Mouse (Mus musculus) forebrain, embryonic 16.5 days (tissue): ENCODE measurements around the gene Zfhx2. TPM values are rescaled to one million over a fixed set of nuclear protein-coding genes. Genes with fewer than 3 reads are reported as not detected.

Experiments
- ATAC-seq: fragments of 200-750 bp; cut with Nextera tagmentation; 2 replicates; pipeline ENCODE4 v1.8.0; 2017; ENCODE audit warnings: mild to moderate bottlenecking, moderate library complexity
- H3K27ac ChIP-seq: fragments of 300-500 bp; sonication (generic); 2 replicates; pipeline ENCODE4 v1.5.1; 2014; ENCODE audit warnings: low read length, control low read depth
- H3K27me3 ChIP-seq: fragments of 300-500 bp; sonication (generic); replicated peaks from 2 replicates; pipeline ENCODE4 v1.6.1; 2014; ENCODE audit warnings: low read length; ENCODE audit not compliant: control insufficient read depth, insufficient read depth
- H3K36me3 ChIP-seq: fragments of 300-500 bp; sonication (generic); 2 replicates; pipeline ENCODE4 v1.6.1; 2014; ENCODE audit not compliant: control insufficient read depth, insufficient read depth
- H3K4me1 ChIP-seq: fragments of 300-500 bp; sonication (generic); replicated peaks from 2 replicates; pipeline ENCODE4 v1.6.1; 2014; ENCODE audit warnings: low read length; ENCODE audit not compliant: control insufficient read depth, insufficient read depth
- H3K4me2 ChIP-seq: fragments of 300-500 bp; sonication (generic); 2 replicates; pipeline ENCODE4 v1.6.1; 2014; ENCODE audit warnings: mild to moderate bottlenecking, low read length, control low read depth
- H3K4me3 ChIP-seq: fragments of 300-500 bp; sonication (generic); replicated peaks from 2 replicates; pipeline ENCODE4 v1.5.1; 2014; ENCODE audit warnings: mild to moderate bottlenecking, low read length, control low read depth
- H3K9ac ChIP-seq: fragments of 300-500 bp; sonication (generic); replicated peaks from 2 replicates; pipeline ENCODE4 v1.6.1; 2014; ENCODE audit warnings: low read depth, low read length, control low read depth
- H3K9me3 ChIP-seq: fragments of 300-500 bp; sonication (generic); 2 replicates; pipeline ENCODE4 v1.6.1; 2016; ENCODE audit warnings: low read length; ENCODE audit not compliant: control insufficient read depth
- WGBS: fragments of 180-500 bp; shearing (Covaris S2); extraction: QIAGEN DNeasy Blood & Tissue Kit; methylation state at CpG from one replicate; pipeline ENCODE4 v1.1.7; 2014; 5-methylcytosine and 5-hydroxymethylcytosine counted together
- polyA plus RNA-seq: library from polyadenylated mRNA; unstranded; fragments of >200 nt; fragmentation: Nextera tagmentation; extraction: Ambion mirVana; gene quantifications from 2 replicates; pipeline ENCODE4 v1.2.1, GENCODE M21; 2015

Zfhx2 gene
- polyA plus RNA-seq, 1 experiment from 2014 or later = 32.9 TPM

GRCm38 (mm10) chr14:55098067-55098466 is 5.9 kb upstream of the Zfhx2 start:
- Histone ChIP-seq H3K4me3 (no peak overlapping the region), H3K9ac (no peak overlapping the region), H3K27me3 (no peaks in the 10 kb centered on the region), H3K4me2 (no peak overlapping the region), H3K36me3 (no peaks in the 10 kb centered on the region), H3K9me3 (no peaks in the 10 kb centered on the region), H3K27ac (no peak overlapping the region), H3K4me1 (peaks cover 28% of the 10 kb centered on the region)
- 51% methylated on average over 4 of the region's 4 CpGs for whole genome bisulfite sequencing
- 0 out of 2 replicates have a peak, but pooled peaks have one; percentile 5 for ATAC-seq

GRCm38 (mm10) chr14:55097646-55098045 is 5.5 kb upstream of the Zfhx2 start:
- 65% methylated on average over 10 of the region's 10 CpGs for WGBS
- Histone ChIP-seq H3K9ac (no peak overlapping the region), H3K27ac (no peak overlapping the region), H3K36me3 (no peaks in the 10 kb centered on the region), H3K4me3 (no peak overlapping the region), H3K4me1 (peaks cover 28% of the 10 kb centered on the region), H3K27me3 (no peaks in the 10 kb centered on the region), H3K9me3 (no peaks in the 10 kb centered on the region), H3K4me2 (no peak overlapping the region)
- ATAC-seq = no peak

DNA sequence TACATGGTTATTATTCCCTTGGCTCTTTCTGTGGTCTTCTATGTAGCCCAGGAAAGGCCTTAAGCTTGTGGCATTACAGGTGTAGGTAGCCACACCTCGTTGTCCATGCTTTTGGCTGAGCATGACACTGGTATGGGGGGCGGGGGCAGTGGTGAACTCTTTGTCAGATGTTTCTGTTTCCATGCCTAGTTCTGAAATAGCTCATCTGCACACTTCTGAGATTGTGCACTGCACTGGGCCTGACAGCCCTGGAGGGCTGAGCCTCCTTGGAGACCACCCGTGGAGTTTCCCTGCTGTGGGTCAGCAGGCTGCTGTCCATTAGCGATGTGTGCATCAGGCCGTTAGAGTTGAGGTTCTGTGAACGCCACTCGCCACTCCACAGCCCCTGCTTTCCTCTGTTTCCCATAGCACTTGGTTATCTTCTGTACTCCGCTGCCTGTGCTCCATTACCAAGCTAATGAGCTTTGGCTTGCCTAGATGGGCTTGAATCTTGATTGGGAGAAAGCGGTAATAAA is 4.5 kb upstream of the Zfhx2 start:
- Histone ChIP-seq H3K4me3 (no peak overlapping the region), H3K27me3 (no peaks in the 10 kb centered on the region), H3K4me1 (peaks cover 31% of the 10 kb centered on the region), H3K9me3 (no peaks in the 10 kb centered on the region), H3K27ac (no peak overlapping the region), H3K9ac (no peak overlapping the region), H3K4me2 (peak overlapping the region; percentile 8), H3K36me3 (no peaks in the 10 kb centered on the region)
- ATAC-seq = no peak
- 43% methylated on average over 9 of the region's 9 CpGs for WGBS

DNA sequence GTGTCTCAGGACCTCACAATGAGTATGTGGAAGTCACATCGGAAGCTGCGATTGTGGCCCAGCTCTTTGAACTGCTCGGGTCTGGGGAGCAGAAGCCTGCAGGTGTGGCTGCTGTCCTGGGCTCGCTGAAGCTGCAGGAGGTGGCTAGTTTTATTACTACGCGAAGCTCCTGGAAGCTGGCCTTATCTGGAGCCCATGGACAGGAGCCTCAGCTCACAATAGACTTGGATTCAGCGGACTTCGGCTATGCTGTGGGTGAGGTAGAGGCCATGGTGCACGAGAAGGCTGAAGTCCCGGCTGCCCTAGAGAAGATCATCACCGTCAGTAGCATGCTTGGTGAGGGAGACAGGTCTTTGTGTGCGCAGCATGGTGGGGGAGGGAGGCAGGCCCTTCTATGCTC is 3.5 kb upstream of the Zfhx2 start:
- Histone ChIP-seq H3K9me3 (no peaks in the 10 kb centered on the region), H3K4me2 (peak overlapping the region; percentile 80), H3K4me1 (peaks cover 34% of the 10 kb centered on the region), H3K36me3 (no peaks in the 10 kb centered on the region), H3K9ac (peak overlapping the region; percentile 88), H3K4me3 (peak overlapping the region; percentile 72), H3K27me3 (no peaks in the 10 kb centered on the region), H3K27ac (no peak overlapping the region)
- 67% methylated on average over 12 of the region's 12 CpGs for WGBS
- no peak for ATAC-seq

GRCm38 (mm10) chr14:55095263-55095662 is 3.1 kb upstream of the Zfhx2 start:
- ATAC-seq = no peak

GRCm38 (mm10) chr14:55094704-55095231 is 2.6 kb upstream of the Zfhx2 start, which contains the start of gene Thtpa:
Gene Thtpa, plus strand, starts transcription at chr14:55094784.
- Histone ChIP-seq H3K27me3 (no peaks in the 10 kb centered on the region), H3K9ac (peak within 1 kb of the TSS; percentile 88), H3K4me2 (peak within 1 kb of the TSS; percentile 80), H3K9me3 (no peaks in the 10 kb centered on the region), H3K4me3 (peak within 1 kb of the TSS; percentile 72), H3K4me1 (peaks cover 43% of the 10 kb centered on the region), H3K36me3 (no peaks in the 10 kb centered on the region), H3K27ac (peak within 1 kb of the TSS; percentile 88)
- ATAC-seq = peak; percentile 47
- WGBS = under 1% methylated on average over 30 of the region's 30 CpGs

More at GRCm38 (mm10) chr14:55095263-55095662, 3.1 kb upstream of the Zfhx2 start:
- WGBS = 52% methylated on average over 9 of the region's 9 CpGs
- peak overlapping the region; percentile 72 for H3K4me3 ChIP-seq
- peak overlapping the region; percentile 88 for H3K9ac ChIP-seq
- peaks cover 38% of the 10 kb centered on the region for H3K4me1 ChIP-seq
- peak overlapping the region; percentile 80 for H3K4me2 ChIP-seq
- no peaks in the 10 kb centered on the region for H3K9me3 ChIP-seq
- H3K27me3 ChIP-seq = no peaks in the 10 kb centered on the region
- H3K36me3 ChIP-seq = no peaks in the 10 kb centered on the region
- peak overlapping the region; percentile 88 for H3K27ac ChIP-seq

GRCm38 (mm10) chr14:55093927-55094326 is 1.8 kb upstream of the Zfhx2 start:
- Histone ChIP-seq H3K4me1 (peaks cover 51% of the 10 kb centered on the region), H3K4me2 (no peak overlapping the region), H3K27ac (no peak overlapping the region)

DNA sequence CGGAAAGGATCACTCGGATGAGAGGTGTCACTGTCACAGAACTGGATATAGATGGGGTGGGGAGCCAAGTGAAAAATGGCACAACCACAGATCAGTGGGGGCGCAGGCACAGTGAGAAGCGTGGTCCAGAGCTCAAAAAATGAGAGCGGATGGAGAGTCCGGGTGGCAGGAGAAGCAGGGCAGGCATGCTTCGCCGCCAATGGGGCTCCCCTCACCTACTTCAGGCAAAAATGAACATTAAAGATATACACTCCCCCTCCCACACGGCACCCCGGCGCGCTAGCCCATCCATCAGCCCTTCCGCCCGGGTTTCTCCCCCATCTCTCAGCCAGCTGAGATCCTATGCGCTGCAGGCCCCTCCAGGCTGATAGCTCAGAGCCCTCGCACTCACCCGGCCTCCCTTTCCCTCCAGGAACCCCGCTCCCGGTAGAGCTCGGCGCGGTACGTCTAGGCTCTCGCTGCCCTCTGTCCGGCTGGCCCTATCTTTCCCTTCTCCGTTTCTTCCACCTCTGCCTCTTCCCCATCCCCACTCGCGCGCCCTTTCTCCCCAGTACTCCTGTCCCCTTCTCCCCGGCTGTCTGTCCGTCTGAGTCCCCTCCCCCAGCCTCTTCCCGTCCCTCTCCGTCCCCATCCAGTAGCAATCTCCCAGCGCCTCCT is 787 bp downstream of the Zfhx2 start:
- Histone ChIP-seq H3K9me3 (no peaks in the 10 kb centered on the region), H3K9ac (peak overlapping the region; percentile 98), H3K27ac (peak overlapping the region; percentile 95), H3K27me3 (no peaks in the 10 kb centered on the region), H3K36me3 (no peaks in the 10 kb centered on the region), H3K4me2 (peak overlapping the region; percentile 89), H3K4me3 (peak overlapping the region; percentile 75), H3K4me1 (peaks cover 58% of the 10 kb centered on the region)
- ATAC-seq = peak; percentile 14
- WGBS = under 1% methylated on average over 34 of the region's 34 CpGs

More at GRCm38 (mm10) chr14:55093927-55094326, 1.8 kb upstream of the Zfhx2 start:
- H3K36me3 ChIP-seq = no peaks in the 10 kb centered on the region
- ATAC-seq = no peak
- no peak overlapping the region for H3K4me3 ChIP-seq
- H3K9ac ChIP-seq = no peak overlapping the region
- 51% methylated on average over 6 of the region's 6 CpGs for WGBS
- H3K27me3 ChIP-seq = no peaks in the 10 kb centered on the region
- H3K9me3 ChIP-seq = no peaks in the 10 kb centered on the region

DNA sequence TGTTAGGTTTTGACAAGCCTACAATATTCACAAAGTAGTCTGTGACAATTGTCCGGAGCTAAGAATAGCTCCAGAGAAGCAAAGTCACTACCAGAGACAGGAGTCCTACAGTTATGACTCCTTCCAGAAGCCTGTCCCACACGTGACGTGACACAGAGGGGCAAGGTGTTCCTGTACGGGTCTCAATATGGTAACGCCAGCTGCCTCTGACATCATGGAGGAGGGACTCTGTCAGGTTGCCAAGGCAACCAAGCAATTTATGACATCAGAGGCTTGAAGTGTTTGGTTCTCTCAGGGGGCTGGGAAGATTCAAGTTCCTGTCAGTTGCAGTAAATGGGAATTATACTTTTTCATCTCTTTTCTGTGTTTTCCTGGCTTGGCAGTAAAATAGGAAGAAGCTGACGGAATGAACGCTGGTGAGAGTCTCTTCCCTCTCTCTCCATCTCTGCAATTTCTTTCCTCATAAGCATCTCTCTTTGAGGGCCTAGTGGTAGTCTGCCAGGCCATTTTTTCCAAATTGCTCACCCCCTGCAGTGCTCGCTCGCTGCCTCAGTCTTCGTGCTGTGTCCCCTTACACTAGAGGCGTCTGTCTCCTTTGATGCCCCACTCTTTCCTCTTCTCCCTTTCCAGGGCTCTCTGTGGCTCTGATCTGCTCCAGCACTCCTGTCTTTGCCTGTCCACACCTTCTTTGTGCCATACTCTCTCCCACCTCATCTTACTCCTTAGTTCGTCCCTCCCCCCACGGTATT is 2.8 kb downstream of the Zfhx2 start:
- Histone ChIP-seq H3K27ac (peak overlapping the region; percentile 39), H3K36me3 (no peaks in the 10 kb centered on the region), H3K9ac (peak overlapping the region; percentile 98; the same call in 1 of the 2 replicates), H3K4me3 (peak overlapping the region; percentile 75), H3K4me1 (peaks cover 57% of the 10 kb centered on the region), H3K9me3 (no peaks in the 10 kb centered on the region), H3K4me2 (peak overlapping the region; percentile 89), H3K27me3 (no peaks in the 10 kb centered on the region)
- no peak for ATAC-seq
- WGBS = 49% methylated on average over 13 of the region's 13 CpGs
